8 mouse cellular contexts compared by ENCODE assay signal in genomic region chr3:95701877-95702540, GRCm38 (mm10). TPM values are rescaled to one million over a fixed set of nuclear protein-coding genes. Genes with fewer than 3 reads are reported as not detected.
DNase-seq lines count a peak whose midpoint lies in the region; ATAC-seq lines count a peak whose summit lies in the region.

No protein-coding gene starts in this region.

- peaks cover 3% of the 10 kb centered on the region; the same call in 1 of the 2 replicates for H3K4me1 ChIP-seq in hindbrain, embryonic 16.5 days (ENCODE audit: control insufficient read depth, insufficient read depth, low read depth, low read length)
- peaks cover 15% of the 10 kb centered on the region for H3K4me1 ChIP-seq in limb, embryonic 10.5 days
- peaks cover 28% of the 10 kb centered on the region for H3K4me1 ChIP-seq in midbrain, embryonic 10.5 days

- 5% methylated on average over 24 of the region's 24 CpGs for WGBS in hindbrain, embryonic 16.5 days
- whole genome bisulfite sequencing in limb, embryonic 10.5 days, result 8% methylated on average over 24 of the region's 24 CpGs
- 6% methylated on average over 24 of the region's 24 CpGs for WGBS in midbrain, embryonic 10.5 days

- H3K36me3 ChIP-seq in hindbrain, embryonic 16.5 days (ENCODE audit: control insufficient read depth, insufficient read depth, low read length), result no peaks in the 10 kb centered on the region
- no peaks in the 10 kb centered on the region for H3K36me3 ChIP-seq in limb, embryonic 10.5 days
- no peaks in the 10 kb centered on the region for H3K36me3 ChIP-seq in midbrain, embryonic 10.5 days

- peak overlapping the region; percentile 25 for H3K4me3 ChIP-seq in hindbrain, embryonic 16.5 days (ENCODE audit: low read length)
- peak overlapping the region; percentile 49 for H3K4me3 ChIP-seq in limb, embryonic 10.5 days
- peak overlapping the region; percentile 49 for H3K4me3 ChIP-seq in midbrain, embryonic 10.5 days

- no peaks in the 10 kb centered on the region for H3K9me3 ChIP-seq in hindbrain, embryonic 16.5 days (ENCODE audit: control insufficient read depth, low read length)
- H3K9me3 ChIP-seq in limb, embryonic 10.5 days (replicated peaks), result no peaks in the 10 kb centered on the region
- no peaks in the 10 kb centered on the region for H3K9me3 ChIP-seq in midbrain, embryonic 10.5 days (replicated peaks)

- peak; percentile 93 for DNase-seq in WW6 (ENCODE audit: low read depth, low spot score)
- DNase-seq in cerebellum, postnatal 25 days, result peak; percentile 63 to 79
- peak; percentile 80 for DNase-seq in gastrocnemius, postnatal 10 days
- DNase-seq in limb, embryonic 10.5 days (ENCODE audit: low spot score), result peak; percentile 83
- DNase-seq in midbrain, embryonic 10.5 days (ENCODE audit: low spot score), result peak; percentile 85
- peak; percentile 62 for DNase-seq in telencephalon, adult 2 months (ENCODE audit: low read depth, low spot score)
- DNase-seq in spleen, adult 18-20 months, result no peak

- peak overlapping the region; percentile 49 for H3K4me2 ChIP-seq in hindbrain, embryonic 16.5 days (ENCODE audit: low read length)

- H3K27me3 ChIP-seq in hindbrain, embryonic 16.5 days (replicated peaks; ENCODE audit: control insufficient read depth, insufficient read depth, low read length), result no peaks in the 10 kb centered on the region
- H3K27me3 ChIP-seq in limb, embryonic 10.5 days (ENCODE audit: low read depth, poor library complexity, severe bottlenecking), result no peaks in the 10 kb centered on the region
- H3K27me3 ChIP-seq in midbrain, embryonic 10.5 days (ENCODE audit: low read depth, poor library complexity, severe bottlenecking), result no peaks in the 10 kb centered on the region

- peak overlapping the region; percentile 35 for H3K9ac ChIP-seq in hindbrain, embryonic 16.5 days (ENCODE audit: low read depth, low read length)

- no peak overlapping the region for H3K27ac ChIP-seq in hindbrain, embryonic 16.5 days (ENCODE audit: low read depth, low read length)
- H3K27ac ChIP-seq in limb, embryonic 10.5 days, result peak overlapping the region; percentile 91
- H3K27ac ChIP-seq in midbrain, embryonic 10.5 days (replicated peaks), result peak overlapping the region; percentile 88

- ATAC-seq in hindbrain, embryonic 16.5 days, result peak; percentile 85

RNA-seq across cellular contexts. Expression of gene Adamtsl4, which starts 14.3 kb away (rescaled TPM):
- 10 to 100 TPM; 23.9 to 26.3 TPM for total RNA-seq in gastrocnemius, postnatal 10 days (2021)
- polyA plus RNA-seq in hindbrain, embryonic 16.5 days (2015; fragmentation: Nextera tagmentation; extraction: Ambion mirVana), result 1.4 and 2.4 TPM in 2 replicates
- polyA plus RNA-seq in limb, embryonic 10.5 days (2016; fragmentation: Nextera tagmentation; extraction: Ambion mirVana), result 0.63 and 0.77 TPM in 2 replicates
- 0.78 and 1.4 TPM in 2 replicates for polyA plus RNA-seq in midbrain, embryonic 10.5 days (2016; fragmentation: Nextera tagmentation; extraction: Ambion mirVana)

RNA-seq across cellular contexts. Expression of gene Ecm1, which starts 37.4 kb away (rescaled TPM):
- total RNA-seq in gastrocnemius, postnatal 10 days (2021), result 10 to 100 TPM; 19.7 to 29.7 TPM
- 10.3 and 12.8 TPM in 2 replicates for polyA plus RNA-seq in hindbrain, embryonic 16.5 days (2015; fragmentation: Nextera tagmentation; extraction: Ambion mirVana)
- 7.5 and 11.1 TPM in 2 replicates for polyA plus RNA-seq in limb, embryonic 10.5 days (2016; fragmentation: Nextera tagmentation; extraction: Ambion mirVana)
- 18.1 and 19.5 TPM in 2 replicates for polyA plus RNA-seq in midbrain, embryonic 10.5 days (2016; fragmentation: Nextera tagmentation; extraction: Ambion mirVana)

RNA-seq across cellular contexts. Expression of gene Mcl1, which starts 43.4 kb away (rescaled TPM):
- 100 to 1,000 TPM in 1 of 2 experiments, 10 to 100 TPM in 1; 96.8 to 111 TPM for total RNA-seq in gastrocnemius, postnatal 10 days (2021)
- polyA plus RNA-seq in hindbrain, embryonic 16.5 days (2015; fragmentation: Nextera tagmentation; extraction: Ambion mirVana), result 20.2 and 39.4 TPM in 2 replicates
- 49.7 and 52.1 TPM in 2 replicates for polyA plus RNA-seq in limb, embryonic 10.5 days (2016; fragmentation: Nextera tagmentation; extraction: Ambion mirVana)
- 41.9 and 47.6 TPM in 2 replicates for polyA plus RNA-seq in midbrain, embryonic 10.5 days (2016; fragmentation: Nextera tagmentation; extraction: Ambion mirVana)

RNA-seq across cellular contexts. Expression of gene Tars2, which starts 58.0 kb away (rescaled TPM):
- 10 to 100 TPM; 27.7 to 29.4 TPM for total RNA-seq in gastrocnemius, postnatal 10 days (2021)
- 50.1 and 50.8 TPM in 2 replicates for polyA plus RNA-seq in hindbrain, embryonic 16.5 days (2015; fragmentation: Nextera tagmentation; extraction: Ambion mirVana)
- 82.1 and 86.1 TPM in 2 replicates for polyA plus RNA-seq in limb, embryonic 10.5 days (2016; fragmentation: Nextera tagmentation; extraction: Ambion mirVana)
- polyA plus RNA-seq in midbrain, embryonic 10.5 days (2016; fragmentation: Nextera tagmentation; extraction: Ambion mirVana), result 54.1 and 64.4 TPM in 2 replicates

Comparison
In these comparisons a context has a peak if more than half of its experiments do, and no peak if none do; other contexts are left out.
1. DNase-seq: peak in WW6 (single experiment), cerebellum, postnatal 25 days (2 of 2), gastrocnemius, postnatal 10 days (single experiment), limb, embryonic 10.5 days (single experiment), midbrain, embryonic 10.5 days (single experiment) and telencephalon, adult 2 months (single experiment); none in spleen, adult 18-20 months (0 of 2).
2. Peak in every context shown above with its lines, with median percentiles within 50 percentile points of each other: H3K4me3 ChIP-seq.